Mouse (Mus musculus) heart, adult 2 months (tissue): Measurements from ENCODE around the gene Ankmy1. TPM values are rescaled to one million over a fixed set of nuclear protein-coding genes. Genes with fewer than 3 reads are reported as not detected.

ENCODE experiments used
- DNase-seq, 2 experiments: peaks; one replicate each; pipeline ENCODE4 v3.0.0; 2021
- H3K27ac ChIP-seq: fragments of 200-600 bp; 2 replicates; pipeline ENCODE4 v1.8.1; 2022
- H3K27me3 ChIP-seq: fragments of 200-500 bp; 2 replicates; pipeline ENCODE4 v1.6.1; 2012; ENCODE audit warnings: mild to moderate bottlenecking, low read length, inconsistent platforms, mixed read lengths; ENCODE audit not compliant: control insufficient read depth, insufficient read depth
- H3K36me3 ChIP-seq: fragments of 200-500 bp; 2 replicates; pipeline ENCODE4 v1.6.1; 2012; ENCODE audit warnings: low read length, inconsistent platforms; ENCODE audit not compliant: control insufficient read depth, insufficient read depth
- H3K4me1 ChIP-seq: fragments of 200-500 bp; 2 replicates; pipeline ENCODE4 v1.6.1; 2011; ENCODE audit warnings: low read length; ENCODE audit not compliant: control insufficient read depth, insufficient read depth
- H3K4me3 ChIP-seq: fragments of 200-600 bp; 2 replicates; pipeline ENCODE4 v1.8.1; 2022
- H3K79me2 ChIP-seq: fragments of 200-500 bp; replicated peaks from 2 replicates; pipeline ENCODE4 v1.6.1; 2012; ENCODE audit warnings: mild to moderate bottlenecking, inconsistent platforms, low read length, moderate library complexity, mixed read lengths; ENCODE audit not compliant: control insufficient read depth, insufficient read depth
- H3K9ac ChIP-seq: fragments of 200-500 bp; 2 replicates; pipeline ENCODE4 v1.6.1; 2012; ENCODE audit warnings: low read depth, mild to moderate bottlenecking, control low read depth, inconsistent platforms, low read length, mixed read lengths
- CTCF ChIP-seq: fragments of 200-600 bp; IDR thresholded peaks from 2 replicates; pipeline ENCODE4 v1.8.1; 2022; ENCODE audit warnings: antibody characterized with exemption, mild to moderate bottlenecking, moderate library complexity
- EP300 ChIP-seq: fragments of 200-500 bp; IDR thresholded peaks from 2 replicates; pipeline ENCODE4 v1.6.1; 2011; ENCODE audit warnings: low read depth, low read length, control low read depth; ENCODE audit not compliant: insufficient read depth
- POLR2A ChIP-seq: fragments of 200-500 bp; IDR thresholded peaks from 2 replicates; pipeline ENCODE4 v1.6.1; 2011; ENCODE audit warnings: mild to moderate bottlenecking, low read depth, low read length, control low read depth; ENCODE audit not compliant: insufficient read depth
- WGBS: fragments of 180-500 bp; shearing (Covaris S2); methylation state at CpG from one replicate; pipeline ENCODE4 v1.1.7; 2018; 5-methylcytosine and 5-hydroxymethylcytosine counted together
- intact Hi-C: fragments of 180-260 bp; cut with DNase I; formaldehyde crosslinking; loops from one replicate; pipeline ENCODE4 v1.15.1; 2025
- polyA plus RNA-seq: library from polyadenylated mRNA; depleted of rRNA; stranded (reverse); fragments of >200 nt; gene quantifications from 2 replicates; pipeline ENCODE4 v1.2.3, GENCODE M21; 2012
- total RNA-seq, 2 experiments: library from RNA; stranded (reverse); gene quantifications; 2 replicates each; pipeline ENCODE4 v1.2.3; 2021

Gene Ankmy1
- total and polyA plus RNA-seq, 3 experiments = 0.09 to 0.21 TPM; not detected in 1

GRCm38 (mm10) chr1:92903627-92904026 lies 921 bp upstream of the Ankmy1 start:
- WGBS = 64% methylated on average over 4 of the region's 4 CpGs
- H3K4me3 ChIP-seq = no peak overlapping the region
- no peak overlapping the region for H3K27ac ChIP-seq
- H3K9ac ChIP-seq = no peak overlapping the region
- peaks cover 5% of the 10 kb centered on the region for H3K4me1 ChIP-seq
- H3K27me3 ChIP-seq = no peaks in the 10 kb centered on the region
- H3K36me3 ChIP-seq = no peaks in the 10 kb centered on the region
- intact Hi-C loops = no loop called here
- DNase-seq = peak in 1 of 2 experiments; percentile 12
- TF ChIP-seq CTCF (no peak), POLR2A (no peak), EP300 (no peak)
- no peaks in the 10 kb centered on the region for H3K79me2 ChIP-seq

- no peak overlapping the region for H3K27ac ChIP-seq
- no peaks in the 10 kb centered on the region for H3K27me3 ChIP-seq
- TF ChIP-seq CTCF (peak; percentile 97; the same call in 1 of the 2 replicates), POLR2A (no peak)
- H3K4me1 ChIP-seq = no peaks in the 10 kb centered on the region
- no peak overlapping the region for H3K9ac ChIP-seq
- WGBS = 16% methylated on average over 3 of the region's 3 CpGs
- H3K4me3 ChIP-seq = no peak overlapping the region
- no peaks in the 10 kb centered on the region for H3K36me3 ChIP-seq
- intact Hi-C loops = loop anchor here (2.0 to 5.0 kb wide), 2 partner anchors 198 to 246 kb away; partner anchors contain the start of gene Otos
- peak; percentile 65 for DNase-seq
- H3K79me2 ChIP-seq = no peaks in the 10 kb centered on the region
These were observed 7.6 kb downstream of the Ankmy1 start for GRCm38 (mm10) chr1:92895089-92895488.

GRCm38 (mm10) chr1:92893896-92894295 lies 8.8 kb downstream of the Ankmy1 start:
- Histone ChIP-seq H3K27me3 (no peaks in the 10 kb centered on the region), H3K4me3 (no peak overlapping the region), H3K79me2 (no peaks in the 10 kb centered on the region), H3K27ac (no peak overlapping the region), H3K36me3 (no peaks in the 10 kb centered on the region), H3K9ac (no peak overlapping the region), H3K4me1 (no peaks in the 10 kb centered on the region)
- intact Hi-C loops = loop anchor here (2.0 kb wide), 1 partner anchor 245 kb away; the partner anchor contains the start of gene Otos
- DNase-seq = no peak
- 54% methylated on average over 3 of the region's 3 CpGs for WGBS
- TF ChIP-seq CTCF = no peak
- no peak for TF ChIP-seq EP300
- TF ChIP-seq POLR2A = no peak

GRCm38 (mm10) chr1:92892791-92893190 lies 9.9 kb downstream of the Ankmy1 start:
- no peaks in the 10 kb centered on the region for H3K27me3 ChIP-seq
- WGBS = 64% methylated on average over 3 of the region's 3 CpGs
- no peaks in the 10 kb centered on the region for H3K79me2 ChIP-seq
- TF ChIP-seq POLR2A (no peak), CTCF (no peak), EP300 (no peak)
- H3K27ac ChIP-seq = no peak overlapping the region
- DNase-seq = no peak
- no peaks in the 10 kb centered on the region for H3K4me1 ChIP-seq
- H3K36me3 ChIP-seq = no peaks in the 10 kb centered on the region
- H3K4me3 ChIP-seq = no peak overlapping the region
- intact Hi-C loops = no loop called here
- no peak overlapping the region for H3K9ac ChIP-seq

GRCm38 (mm10) chr1:92888901-92889655 lies 13.6 kb downstream of the Ankmy1 start:
- intact Hi-C loops = no loop called here
- H3K79me2 ChIP-seq = no peaks in the 10 kb centered on the region
- no peak for DNase-seq
- WGBS = 66% methylated on average over 7 of the region's 7 CpGs
- H3K4me3 ChIP-seq = no peak overlapping the region
- no peak overlapping the region for H3K27ac ChIP-seq
- no peaks in the 10 kb centered on the region for H3K36me3 ChIP-seq
- H3K27me3 ChIP-seq = no peaks in the 10 kb centered on the region
- no peaks in the 10 kb centered on the region for H3K4me1 ChIP-seq
- H3K9ac ChIP-seq = no peak overlapping the region
- TF ChIP-seq EP300 (no peak), POLR2A (no peak), CTCF (no peak)

- Histone ChIP-seq H3K4me1 (no peaks in the 10 kb centered on the region), H3K36me3 (no peaks in the 10 kb centered on the region), H3K79me2 (no peaks in the 10 kb centered on the region), H3K4me3 (no peak overlapping the region), H3K27me3 (no peaks in the 10 kb centered on the region), H3K27ac (no peak overlapping the region), H3K9ac (no peak overlapping the region)
- WGBS = 79% methylated on average over 6 of the region's 6 CpGs
- TF ChIP-seq POLR2A (no peak), CTCF (no peak), EP300 (no peak)
- DNase-seq = no peak
- intact Hi-C loops = no loop called here
These were observed 20.7 kb downstream of the Ankmy1 start for GRCm38 (mm10) chr1:92881982-92882381.
